Mouse (Mus musculus) testis, postnatal 10 days (tissue): Measurements from ENCODE around the gene Traf3.

Experiments
- DNase-seq: peaks from one replicate; pipeline ENCODE4 v3.0.0; 2021; ENCODE audit warnings: low spot score

Traf3 gene

DNA sequence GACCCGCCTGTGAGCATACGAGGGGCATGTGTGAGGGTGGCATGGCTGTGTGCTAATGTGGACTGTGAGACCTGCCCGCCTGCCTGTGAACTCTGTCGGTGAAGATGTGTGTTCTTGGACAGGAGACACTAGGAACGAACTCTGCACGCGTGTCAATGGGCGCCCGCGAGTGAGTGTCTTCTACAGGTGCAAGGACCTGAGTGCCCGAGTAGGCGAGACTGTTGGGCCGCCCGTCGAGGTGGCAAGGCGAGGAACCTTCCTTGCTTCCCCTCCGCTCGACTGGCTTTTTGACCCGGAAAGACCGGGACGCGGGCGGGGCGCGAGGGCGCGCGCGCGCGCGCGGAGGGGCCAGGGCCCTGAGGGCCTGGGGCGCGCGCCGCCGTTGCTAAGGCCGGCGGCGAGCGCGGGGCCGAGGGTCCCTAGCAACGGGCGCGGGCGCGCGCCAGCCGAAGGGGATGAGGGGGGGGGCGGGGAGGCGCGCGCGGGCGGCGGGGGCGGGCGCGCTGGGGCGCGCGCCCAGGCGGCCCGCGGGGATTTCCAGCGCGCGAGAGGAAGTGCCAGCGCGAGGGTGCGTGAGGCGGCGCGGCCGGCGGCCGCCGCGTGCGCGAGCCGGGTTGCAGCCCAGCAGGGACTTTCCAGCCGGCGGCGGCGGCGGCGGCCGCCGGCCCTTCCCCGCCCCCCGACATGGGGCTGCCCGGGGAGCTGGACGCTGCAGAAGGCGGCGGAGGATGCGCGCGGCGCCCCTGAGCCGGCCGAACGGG lies at the start of gene Traf3:
Gene Traf3 (plus strand): TSS at position 540 of the 761 bp plus-strand sequence.
- DNase-seq = peak; percentile 80

DNA sequence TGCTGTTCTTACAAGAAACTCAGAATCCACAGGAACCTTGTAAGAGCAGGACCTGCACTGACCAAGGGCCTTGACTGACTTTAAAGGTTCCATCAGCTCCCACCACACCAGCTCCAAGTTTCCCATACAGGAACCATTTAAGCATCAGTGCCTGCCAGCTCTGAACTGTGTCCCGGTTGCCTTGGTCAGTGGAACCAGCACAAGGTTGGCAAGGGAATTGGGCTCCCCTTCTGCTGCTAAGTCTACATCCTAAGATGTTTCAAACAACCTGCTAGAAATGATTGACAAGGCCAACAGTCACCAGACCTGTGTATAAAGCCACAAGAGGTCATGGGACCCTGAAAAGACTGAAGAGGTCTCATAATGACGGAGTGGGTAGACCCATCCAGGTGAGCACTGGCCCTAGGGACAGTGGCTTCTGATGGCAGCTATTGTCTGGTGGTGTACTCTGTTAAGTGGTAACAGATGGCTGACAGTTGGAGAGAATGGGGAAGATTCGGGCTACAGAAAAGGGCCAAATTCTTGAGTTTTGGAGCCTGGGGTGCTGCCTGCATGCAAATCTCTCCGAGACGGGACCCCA lies 46.6 kb upstream of the Traf3 start:
- no peak for DNase-seq

DNA sequence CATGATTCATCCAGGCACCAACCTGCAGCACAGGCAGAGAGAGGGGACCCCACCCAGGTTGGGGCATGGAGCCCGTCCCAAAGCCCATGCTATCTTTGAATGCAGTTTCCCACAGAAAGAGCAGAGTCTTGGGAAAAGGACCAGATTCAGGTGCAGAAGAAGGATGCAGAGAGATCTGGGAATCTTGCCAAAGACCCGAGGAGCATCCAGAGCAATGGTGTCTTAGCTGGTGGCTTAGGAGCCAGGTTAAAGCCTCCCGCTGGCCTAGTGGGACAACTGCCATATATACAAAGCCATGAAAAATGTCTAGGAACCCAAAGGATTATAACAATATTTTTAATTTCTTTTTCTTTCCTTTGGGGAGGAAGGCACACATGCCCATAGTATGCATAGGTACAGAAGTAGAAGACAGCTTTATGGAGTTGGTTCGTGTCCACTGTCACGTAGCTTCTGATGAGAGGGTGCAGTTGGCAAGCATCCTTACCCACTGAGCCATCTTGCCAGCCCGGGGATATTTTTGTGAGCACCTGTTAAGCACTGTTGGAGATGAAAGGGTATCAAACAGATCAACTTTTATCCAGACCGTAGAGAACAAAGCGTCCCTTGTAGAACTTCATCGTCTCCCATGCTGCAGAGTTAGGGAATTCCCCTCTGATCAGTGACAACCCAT lies 45.1 kb upstream of the Traf3 start:
- DNase-seq = no peak

DNA sequence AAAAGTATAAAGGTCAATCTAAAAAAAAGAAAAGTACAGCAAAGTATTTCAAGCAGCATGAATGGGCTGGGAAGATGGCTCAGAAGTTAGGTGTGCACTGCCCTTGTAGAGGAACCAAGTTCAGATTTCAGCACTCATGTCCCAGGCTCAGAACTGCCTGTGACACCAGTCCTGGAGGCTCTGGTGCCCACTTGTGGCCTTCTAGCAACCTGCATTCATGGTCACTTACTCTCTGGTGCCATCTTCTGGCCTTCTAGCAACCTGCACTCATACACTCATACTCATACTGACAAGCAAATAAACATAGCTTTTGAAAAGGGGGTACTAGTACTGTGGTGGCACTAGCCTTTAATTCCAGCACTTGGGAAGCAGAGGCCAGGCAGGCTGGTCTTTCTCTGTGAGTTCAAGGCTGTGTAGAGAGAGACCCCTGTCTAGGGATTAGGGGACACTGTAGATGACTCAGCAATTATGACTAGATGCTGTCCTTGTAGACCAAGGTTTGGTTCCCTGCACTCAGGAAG lies 43.8 kb upstream of the Traf3 start:
- DNase-seq = no peak

DNA sequence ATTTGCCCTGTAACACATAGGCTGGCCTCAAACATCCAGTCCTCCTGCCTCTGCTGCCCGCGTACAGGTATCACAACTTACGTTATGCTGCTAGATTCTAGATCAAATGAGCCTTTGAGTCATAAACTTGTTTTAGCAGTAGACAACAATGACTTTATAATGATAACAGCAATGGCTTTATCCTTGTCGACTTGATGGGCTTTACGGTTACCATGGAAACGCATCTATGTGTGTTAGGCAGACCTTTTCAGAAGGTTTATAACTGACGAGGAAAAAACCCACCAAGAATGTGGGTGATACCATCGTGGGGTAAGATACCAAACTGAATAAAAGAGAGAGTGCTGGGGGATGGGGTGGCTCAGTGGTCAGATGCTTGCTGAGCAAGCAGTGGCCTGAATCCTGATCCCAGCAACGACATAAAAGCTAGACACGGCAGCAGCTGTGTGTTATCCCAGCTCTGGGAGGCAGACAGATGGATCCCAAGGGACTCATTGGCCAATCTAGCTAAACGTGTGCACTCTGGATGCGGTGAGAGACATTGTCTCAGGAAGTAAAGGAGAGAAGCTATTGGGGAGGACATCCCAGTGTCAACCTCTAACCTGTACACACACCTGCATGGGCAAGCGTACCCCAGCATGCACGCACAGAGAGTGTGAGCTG lies 41.4 kb upstream of the Traf3 start:
- DNase-seq = no peak

DNA sequence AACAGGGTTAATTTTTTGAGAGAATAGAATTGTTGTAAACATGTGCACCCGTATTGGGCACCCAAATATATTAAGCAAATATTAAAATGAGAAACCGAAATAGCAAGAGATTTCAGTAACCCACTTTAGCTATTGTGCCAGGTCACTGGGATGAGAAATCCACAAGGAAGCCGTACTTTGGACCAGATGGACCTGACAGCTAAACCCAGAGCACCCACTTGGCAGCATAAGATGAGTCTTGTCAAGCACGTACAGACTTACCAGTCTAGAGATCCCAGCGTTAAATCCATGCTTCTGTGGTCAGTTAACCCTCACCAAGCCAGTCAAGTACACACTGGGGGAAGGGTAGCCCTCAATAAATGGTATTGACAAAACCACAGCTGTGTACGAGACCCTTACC lies 40.5 kb upstream of the Traf3 start:
- DNase-seq = no peak

DNA sequence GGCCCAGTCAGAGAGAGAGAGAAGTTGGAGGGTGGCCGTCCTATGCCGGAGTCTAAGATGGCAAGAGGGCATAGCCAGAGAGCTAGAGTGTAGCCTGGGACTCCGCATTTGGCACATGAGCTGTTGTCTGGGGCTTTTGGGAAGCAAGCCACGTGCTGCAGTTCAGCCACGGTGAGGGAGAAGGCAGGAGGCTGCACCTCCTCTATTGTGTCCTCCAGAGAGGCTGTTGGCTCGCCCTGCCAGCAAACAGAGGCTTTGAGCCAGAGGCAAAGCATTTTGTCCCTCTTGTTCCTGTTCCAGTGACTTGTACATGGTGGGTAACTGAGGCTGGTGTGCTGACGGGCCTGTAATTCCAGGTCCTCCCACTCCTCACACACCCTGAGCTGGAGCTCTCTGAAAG lies 32.0 kb upstream of the Traf3 start:
- no peak for DNase-seq

DNA sequence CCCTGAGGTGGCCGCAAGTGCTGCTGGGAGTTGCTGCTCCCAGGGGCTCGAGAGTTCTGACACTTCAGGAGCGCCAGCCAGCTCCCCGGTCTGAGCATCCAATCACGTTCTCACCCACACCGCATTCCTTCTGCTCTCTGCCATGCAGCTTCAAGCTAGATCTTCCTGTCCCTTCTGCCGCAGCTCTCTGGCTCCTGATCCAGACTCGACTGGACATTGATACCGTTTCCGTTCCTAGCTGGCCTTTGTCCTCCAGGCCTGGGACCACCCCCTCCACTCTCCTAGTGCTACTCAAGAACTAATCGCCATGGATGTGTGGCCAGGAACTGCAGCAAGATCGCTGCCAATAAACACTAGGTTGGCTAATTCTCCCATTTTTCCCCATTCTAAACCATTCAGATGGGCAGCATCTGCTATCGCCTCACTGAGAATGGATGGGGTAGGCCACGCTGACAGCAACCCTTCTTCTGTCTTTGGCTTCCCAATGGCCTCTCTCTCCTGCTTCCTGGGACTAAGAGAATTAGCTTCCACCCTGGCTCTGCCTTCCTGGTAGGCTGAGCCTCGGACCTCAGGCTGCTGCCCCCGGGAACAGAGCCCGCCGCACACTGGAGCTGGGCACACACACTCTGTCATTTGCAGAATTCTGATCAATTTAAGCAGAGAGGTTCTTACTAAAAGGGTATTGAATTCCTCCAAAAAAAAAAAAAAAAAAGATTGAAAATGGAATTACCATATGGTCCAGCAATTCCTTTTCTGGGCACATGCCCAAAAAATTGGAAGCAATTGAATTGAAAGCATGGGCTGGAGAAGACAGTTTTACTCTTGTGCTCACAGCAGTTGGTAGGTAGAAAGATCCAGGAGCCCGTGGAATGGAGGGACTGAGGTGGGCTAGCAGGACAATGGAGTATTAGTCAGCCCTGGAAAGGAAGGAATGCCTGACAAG lies 31.1 kb upstream of the Traf3 start:
- DNase-seq = no peak

DNA sequence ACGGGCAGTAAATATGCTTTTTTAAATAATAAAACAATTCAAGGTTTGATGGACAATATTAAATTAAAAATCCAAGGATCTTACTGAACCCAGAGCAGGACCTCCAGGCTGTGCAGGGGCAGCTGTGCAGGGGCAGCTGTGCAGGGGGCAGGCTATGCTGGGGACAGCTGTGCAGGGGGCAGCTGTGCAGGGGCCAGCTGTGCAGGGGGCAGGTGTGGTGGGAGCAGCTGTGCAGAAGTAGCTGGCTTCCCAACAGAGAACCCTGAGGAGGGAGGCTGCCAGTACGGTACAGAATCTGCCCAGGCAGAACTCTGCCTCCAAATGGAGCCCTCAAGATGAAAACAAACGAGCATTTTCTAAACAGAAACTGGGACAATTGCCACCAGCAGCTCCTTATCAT lies 30.2 kb upstream of the Traf3 start:
- DNase-seq = no peak

DNA sequence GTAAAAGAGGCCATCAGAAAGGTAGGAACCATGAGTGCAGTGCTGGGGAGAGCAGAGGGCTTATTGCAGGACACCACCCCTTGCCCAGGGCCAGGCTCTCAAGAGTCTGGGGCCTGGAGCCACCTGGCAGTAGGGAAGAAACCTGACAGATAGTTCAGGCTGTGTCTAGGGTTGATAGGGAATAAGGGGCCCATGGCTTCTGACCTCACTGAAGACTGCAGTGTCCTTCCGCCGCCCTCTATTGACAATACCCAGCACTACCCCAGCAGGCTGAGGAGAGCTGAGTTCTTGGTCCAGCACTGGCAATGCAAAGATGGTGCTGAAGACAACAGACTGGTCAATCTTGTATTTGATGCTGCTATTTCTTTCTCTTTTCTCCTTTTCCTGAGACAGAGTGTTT lies 29.1 kb upstream of the Traf3 start:
- DNase-seq = no peak

DNA sequence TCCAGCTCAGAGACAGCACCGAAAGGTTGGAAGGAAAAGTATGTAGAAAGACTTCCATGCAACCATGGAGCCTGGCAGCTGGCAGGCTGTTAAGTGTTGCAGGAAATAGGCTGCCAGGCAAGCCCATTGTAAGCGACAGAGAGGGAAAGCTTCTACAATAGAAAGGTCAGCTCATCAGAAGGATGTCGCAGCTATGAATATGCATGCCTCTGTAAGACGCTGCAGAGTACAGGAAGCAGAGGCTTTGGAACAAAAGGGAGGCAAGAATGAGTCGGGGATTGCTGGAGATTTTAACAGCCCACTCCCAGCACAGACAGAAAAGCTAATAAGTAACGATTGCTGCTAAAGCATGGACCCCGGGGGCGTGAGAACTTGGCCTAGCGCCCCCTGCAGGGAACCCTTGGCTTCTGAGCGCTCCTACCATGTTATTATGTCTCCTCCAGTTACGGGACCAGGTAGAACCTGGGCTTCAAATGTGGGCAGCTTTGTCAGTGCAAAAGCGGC lies 23.1 kb upstream of the Traf3 start:
- peak; percentile 64 for DNase-seq

DNA sequence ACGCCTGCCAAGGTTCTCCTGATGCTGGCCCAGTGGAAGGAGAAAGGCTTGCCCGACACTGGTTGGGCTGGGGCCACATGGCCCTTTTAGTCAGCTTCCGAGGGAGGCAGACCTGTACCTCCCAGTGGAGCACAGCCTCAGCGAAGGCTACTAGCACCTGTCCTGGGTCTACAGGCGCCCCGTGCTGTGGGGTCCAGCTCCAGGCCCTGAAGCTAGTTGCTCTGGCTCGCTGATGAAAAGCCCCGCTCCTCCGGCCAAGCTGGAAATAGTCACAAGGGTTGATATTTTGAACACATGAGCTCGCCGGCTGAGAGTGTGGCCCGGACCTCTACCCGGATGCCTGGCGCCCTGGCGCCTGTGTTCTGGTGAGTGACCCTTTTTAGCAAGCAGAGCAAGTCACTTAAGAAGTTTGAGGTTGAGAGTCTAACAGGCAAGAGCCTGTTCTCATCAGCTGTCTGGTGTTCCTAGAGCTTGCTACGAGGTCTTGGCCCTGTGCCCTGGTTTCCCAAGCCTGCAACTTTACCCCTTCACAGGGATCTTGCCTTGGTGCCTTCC lies 22.6 kb upstream of the Traf3 start:
- DNase-seq = peak; percentile 64

DNA sequence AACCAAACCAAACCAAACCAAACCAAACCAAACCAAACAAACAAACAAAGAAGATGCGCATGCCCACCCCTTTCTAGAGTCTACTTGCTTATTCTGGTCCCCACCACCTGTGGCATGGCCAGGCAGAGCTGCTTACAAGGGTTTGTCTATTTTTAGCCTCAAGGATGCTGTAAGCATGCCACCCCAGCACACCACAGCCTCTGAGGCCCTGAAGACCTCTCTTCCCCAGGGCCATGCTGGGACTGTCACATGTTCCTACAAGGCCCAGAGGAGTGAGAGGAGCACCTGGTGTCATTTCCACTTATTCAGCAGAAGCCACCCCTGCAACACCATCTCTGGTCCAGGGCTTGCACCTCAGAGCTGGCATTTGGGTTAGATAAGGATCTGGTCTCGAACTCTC lies 21.6 kb upstream of the Traf3 start:
- no peak for DNase-seq

DNA sequence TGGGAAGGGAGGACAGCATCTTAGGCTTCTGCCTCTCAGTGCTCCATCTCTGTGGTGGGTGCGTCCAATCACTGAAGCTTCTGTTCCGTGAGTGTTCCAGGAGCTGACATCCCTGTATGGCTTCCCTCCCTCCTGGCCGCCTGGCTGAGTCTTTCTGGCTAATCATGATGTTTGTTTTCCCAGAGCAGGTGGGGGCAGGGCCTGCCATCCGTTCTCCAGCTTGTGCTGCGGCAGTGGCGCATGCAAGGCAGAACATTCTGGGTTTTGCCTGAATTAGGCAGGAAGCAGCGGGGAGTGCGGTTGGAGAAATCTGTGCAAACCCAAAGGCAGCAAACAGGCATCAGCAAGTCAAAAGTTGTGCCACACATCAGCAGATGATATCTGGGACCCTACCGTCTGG lies 20.9 kb upstream of the Traf3 start:
- DNase-seq = no peak

DNA sequence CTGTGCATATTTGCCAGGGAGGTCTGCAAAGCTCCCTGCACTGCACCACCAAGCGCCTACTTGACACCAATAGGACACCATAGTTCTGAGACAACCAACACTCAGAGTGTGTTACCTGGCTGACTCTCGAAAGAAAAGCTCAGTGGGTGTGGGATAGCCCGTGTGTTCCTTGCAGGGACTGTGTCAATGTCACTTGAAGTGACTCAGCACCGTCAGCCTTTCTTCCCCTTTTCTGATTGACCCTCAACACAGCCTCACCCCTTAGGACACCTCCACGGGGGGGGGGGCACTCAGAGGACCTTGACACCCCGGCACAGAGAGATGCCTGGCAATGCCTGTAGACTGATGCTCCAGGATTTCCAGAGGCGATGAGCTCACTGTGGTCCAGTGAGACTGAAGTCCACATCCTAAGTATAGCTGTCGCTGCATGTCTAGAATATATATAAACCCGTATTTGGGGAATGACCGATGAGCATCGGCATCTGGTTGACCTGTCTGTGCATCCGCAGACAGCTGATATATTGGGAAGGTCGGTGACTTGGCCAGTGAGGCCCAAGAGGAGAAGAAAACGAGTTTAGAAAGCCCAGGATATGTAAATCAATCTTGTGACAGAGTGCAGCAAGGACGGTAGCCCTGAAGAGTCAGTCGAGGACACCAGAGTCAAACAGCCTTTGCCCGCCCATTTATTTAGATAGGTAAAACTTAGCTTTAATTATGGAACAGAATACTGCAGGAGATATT lies 16.5 kb upstream of the Traf3 start:
- DNase-seq = no peak

DNA sequence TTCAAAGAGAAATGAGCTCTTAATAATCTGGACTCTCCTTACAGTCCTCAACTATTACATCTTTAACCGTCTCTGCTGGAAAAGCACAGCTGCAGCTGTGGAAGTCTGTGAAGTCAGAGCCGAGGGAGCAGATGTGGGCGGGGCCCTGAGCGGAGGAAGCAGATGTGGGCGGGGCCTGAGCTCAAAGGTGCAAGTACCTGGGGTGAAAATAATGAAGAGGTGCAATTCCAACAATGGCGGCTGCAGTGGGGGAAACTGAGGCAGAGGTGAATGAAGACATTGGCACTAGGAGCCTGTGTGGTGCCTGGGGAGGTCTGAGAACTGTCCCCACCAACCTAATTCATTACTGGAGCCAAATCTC lies 16.0 kb upstream of the Traf3 start:
- peak; percentile 61 for DNase-seq

DNA sequence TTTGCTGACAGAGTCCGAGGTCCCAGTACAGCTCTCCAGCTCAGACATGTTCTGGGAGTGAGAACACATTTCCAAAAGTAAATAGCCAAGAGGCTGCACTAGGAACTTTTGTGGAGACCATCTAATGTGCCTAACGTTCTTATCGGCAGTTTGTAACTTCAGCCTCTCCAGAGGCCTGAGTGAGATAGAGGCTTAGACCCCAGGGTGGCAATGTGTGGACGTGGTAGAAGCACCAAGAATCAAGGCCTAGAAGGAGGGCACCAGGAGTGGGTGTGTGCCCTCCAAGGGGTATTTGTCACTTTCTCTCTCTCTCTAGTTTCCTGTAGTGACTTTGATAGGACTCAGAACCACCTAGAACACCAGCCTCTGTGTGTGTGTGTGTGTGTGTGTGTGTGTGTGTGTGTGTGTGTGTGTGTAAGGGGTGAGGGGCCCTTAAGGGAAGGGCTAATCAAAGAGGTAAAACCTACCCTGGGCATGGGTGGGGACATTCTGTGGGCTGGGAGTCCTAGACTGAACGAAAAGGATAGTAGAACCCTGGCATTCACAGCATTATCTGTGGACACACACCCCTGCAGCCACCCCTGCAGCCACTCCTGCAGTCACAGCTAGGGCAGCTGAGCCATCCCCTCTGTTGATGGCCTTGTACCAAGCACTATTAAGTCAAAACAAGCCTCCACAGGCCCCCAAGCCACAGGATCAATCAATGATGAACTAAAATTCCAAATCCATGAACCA lies 14.6 kb upstream of the Traf3 start:
- DNase-seq = no peak

DNA sequence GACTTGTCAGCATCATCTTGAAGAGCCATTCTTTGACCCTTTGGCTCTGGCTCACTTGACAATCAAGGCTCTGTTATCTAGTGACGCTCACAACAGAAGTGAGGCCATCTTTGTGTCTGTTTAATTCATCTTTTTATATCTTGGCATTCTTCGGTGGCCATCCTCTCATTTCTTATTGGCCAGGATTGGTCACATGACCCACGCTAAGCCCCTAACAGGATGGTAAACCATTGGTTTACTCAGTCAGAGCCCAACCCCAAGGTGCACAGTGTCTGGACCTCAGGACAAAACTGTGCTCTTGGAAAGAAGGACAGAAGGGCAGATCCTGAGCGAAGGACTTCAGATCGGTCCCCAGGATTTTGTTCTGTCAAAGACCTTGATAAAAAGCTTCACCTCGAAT lies 13.6 kb upstream of the Traf3 start:
- no peak for DNase-seq

DNA sequence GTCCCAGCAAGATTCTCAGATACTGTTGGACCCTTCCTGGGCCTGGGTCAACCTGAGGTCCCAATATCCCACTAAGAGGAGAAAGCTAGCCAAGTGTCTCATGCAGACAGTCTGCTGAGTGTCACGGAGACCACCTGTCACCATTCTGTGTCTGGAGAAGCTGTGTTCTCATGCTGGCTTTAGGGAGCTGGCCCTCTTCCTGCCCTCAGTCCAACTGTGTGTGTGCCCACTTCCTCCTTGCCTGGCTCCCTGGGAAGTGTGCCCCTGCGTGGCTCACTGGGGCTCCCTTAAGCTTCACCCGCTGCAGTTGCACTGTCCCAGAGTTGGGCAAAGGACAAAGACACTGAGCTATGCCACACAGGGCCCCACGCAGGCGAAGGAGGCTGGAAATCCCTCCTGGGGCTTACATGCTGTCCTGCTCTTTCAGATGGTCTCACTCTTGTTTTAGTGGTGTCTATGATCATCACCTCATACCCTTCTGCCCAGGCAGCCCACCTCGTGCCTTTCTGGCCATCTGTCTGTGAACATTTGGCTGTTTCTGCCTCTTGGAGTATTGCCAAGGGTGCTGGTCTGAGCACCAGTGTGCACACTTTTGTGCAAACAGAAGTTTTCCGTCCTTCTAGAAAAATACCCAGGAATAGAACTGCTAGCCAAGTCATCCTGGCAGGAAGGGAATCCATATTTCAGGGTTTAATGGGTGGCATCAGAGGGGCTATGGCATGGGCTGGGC lies 13.0 kb upstream of the Traf3 start:
- DNase-seq = no peak
